Mouse (Mus musculus) right cerebral cortex, adult 18-20 months (tissue): Measurements from ENCODE around the gene Armc8.
A peak's percentile ranks its signal among the peaks of the same experiment; 100 is the strongest.
"Not testable (repeated sequence)": the region's sequence is repeated elsewhere in the genome, so short reads cannot be mapped to it uniquely, and the experiment has no call there.

Experiments
- DNase-seq: peaks from one replicate; pipeline ENCODE4 v3.0.0; 2022; ENCODE audit warnings: mixed read lengths

The Armc8 gene

DNA sequence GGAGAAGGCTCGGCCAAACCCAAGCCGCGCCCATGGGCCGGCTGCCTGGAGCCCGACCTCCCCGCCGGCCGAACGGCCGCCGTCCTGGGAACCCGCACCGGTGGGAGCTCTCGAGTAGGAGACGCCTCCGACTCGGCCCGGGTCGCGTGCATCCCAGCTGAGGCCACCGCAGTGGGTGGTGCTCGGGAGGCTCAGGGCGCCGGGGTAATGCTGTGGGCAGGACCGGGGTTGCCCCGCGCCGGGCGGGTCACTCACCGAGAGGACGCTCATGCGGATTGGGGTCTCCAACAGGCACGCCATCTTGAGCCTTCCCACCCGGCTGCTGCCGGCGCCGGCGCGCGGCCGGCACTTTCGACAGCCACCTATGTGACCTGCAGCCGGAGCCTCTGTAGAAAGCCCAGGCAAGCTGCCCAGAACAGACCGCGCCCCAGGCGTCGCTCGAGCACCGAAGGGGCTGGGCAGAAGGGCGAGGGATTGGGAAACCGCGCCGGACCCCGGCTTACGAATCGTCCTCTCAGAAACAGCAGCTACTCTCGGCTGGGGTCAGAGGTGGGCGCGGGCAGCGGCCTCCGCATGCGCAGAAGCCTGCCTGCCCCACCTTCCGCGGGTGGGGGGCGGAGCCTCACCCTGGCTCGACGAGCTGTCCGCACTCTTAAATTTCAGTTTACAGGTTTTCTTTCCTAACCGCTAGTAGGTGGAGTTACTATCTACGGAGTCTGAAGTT is at the start of gene Armc8:
Gene Armc8, minus strand, starts transcription at position 553 of the 724 bp plus-strand sequence.
- DNase-seq: peak; percentile 90

DNA sequence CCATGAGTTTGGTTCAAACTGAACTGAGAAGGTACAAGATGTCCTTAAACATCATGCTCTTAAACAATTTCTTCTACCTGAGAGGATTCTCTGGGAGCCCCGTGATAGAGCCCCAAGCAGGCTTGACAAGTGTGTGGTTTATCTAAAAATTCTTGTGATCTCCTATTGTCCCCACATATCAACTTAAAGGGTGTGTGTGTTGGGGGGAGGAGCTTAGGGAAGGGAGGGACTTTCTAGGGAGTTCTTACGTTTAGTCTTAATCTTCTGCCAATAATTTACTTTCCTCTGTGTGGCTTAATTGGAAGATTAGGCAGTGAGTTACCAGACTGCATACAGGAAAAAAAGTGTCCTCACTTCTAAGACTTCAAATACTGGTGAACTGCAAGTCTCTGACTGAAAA is 43.5 kb upstream of the Armc8 start, which contains the start of gene A4gnt:
Gene A4gnt, plus strand, starts transcription at position 301 of the 400 bp plus-strand sequence.
- no peak for DNase-seq

DNA sequence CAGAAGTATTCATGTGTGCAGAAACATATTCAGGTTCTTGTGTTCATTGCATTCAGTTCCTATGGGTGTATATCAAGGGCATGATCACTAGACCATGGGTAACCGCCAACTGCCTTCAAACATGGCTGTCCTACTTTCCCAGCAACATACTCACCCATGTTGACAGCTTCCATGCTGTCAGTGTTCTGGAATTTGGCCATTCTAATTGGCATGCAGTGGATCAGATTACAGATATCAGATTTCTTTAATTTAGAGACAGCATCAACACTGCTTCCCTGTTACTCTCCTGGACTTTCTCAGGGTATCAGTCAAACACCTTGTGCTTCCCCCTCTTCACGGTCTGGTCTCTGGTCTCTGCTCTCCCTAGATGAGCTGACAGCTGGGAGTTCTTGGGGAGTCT is 34.9 kb upstream of the Armc8 start:
- no peak for DNase-seq

DNA sequence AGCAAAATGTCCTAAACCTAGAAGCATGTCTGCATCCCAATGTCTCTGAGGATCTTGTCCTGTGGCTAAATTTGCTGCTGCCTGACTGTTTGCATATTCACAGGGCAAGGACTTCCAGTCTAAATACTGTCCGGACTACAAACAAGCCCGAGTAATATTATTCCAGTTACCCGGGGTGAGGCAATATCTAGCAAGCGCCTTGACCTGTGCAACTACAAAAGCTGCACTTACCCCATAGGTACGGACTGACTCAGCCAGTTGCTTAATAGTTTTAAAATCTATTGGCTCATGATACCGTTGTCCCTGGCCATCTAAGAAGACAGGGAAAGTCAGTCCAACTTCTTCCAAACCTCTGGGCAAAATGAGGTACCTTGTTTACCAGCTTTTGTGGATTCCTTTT is 30.4 kb upstream of the Armc8 start:
- not testable (repeated sequence) for DNase-seq

DNA sequence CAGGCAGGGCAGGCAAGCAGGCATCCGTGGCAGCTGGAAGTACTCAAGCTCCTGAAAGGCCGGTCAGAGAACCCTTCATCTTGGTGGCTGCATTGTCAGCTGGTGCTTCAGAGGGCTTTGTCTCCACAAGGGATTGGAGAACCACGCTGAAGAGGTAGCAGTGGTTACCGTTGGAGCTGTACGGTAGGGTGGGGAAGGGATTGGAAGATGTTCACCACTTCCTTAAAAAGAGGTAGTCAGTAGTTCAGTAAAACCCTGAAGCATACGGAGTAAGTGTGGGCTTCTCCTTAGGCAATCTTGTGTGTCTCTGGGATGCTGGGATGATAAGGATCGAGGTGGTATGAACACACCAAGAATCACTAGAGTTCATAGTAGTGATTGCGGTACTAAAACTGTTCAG is 22.4 kb upstream of the Armc8 start:
- no peak for DNase-seq

DNA sequence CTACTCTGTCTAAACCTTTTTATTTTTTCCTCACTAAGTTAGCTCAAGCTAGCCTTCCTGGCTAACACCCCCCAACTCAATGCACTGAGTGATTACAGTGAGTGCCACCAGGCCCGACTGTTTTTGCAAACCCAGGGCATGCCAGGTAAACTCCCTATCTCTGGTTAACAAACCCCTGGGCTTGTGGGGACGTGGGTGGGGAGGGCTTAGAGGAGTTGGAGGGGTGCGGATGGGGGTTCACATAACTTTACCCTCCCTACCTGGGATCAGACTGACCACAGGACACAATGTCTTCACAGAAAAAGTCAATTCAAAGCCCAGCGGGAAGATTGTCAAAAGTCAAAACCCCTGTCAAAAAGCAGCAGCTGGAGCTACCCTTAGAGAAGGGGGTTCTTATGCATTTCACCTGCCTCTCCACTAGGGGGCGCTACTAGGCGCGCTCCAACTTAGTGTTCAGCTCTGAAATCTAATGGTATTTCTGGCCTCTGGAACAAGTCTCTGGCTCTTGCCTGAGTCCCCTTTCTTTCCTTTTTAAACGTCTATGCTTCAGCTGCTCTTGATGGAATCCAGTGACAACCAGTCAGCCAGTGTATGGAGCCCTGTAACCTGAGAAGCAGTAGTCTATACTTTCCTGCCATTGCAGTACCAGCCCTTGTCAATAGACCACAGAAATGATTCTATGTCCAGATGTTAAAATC is 19.0 kb upstream of the Armc8 start:
- DNase-seq: peak; percentile 23

DNA sequence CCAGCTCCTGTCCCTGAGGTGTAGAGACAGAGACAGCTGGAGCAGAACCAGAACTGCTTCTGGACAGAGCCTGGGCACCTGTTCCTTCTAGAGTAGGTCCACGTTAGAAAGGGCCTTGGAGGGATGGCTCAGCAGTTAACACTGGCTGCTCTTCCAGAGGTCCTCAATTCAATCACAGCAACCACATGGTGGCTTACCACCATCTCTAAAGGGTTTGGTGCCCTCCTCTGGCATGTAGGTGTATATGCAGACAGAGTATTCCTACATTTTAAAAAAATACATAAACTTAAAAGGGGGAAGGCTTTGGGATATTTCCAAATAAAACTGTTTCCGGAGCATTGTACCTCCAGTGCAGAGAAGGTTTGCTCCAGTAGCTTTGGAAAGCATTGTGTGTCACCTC is 12.0 kb upstream of the Armc8 start:
- peak; percentile 21 for DNase-seq

DNA sequence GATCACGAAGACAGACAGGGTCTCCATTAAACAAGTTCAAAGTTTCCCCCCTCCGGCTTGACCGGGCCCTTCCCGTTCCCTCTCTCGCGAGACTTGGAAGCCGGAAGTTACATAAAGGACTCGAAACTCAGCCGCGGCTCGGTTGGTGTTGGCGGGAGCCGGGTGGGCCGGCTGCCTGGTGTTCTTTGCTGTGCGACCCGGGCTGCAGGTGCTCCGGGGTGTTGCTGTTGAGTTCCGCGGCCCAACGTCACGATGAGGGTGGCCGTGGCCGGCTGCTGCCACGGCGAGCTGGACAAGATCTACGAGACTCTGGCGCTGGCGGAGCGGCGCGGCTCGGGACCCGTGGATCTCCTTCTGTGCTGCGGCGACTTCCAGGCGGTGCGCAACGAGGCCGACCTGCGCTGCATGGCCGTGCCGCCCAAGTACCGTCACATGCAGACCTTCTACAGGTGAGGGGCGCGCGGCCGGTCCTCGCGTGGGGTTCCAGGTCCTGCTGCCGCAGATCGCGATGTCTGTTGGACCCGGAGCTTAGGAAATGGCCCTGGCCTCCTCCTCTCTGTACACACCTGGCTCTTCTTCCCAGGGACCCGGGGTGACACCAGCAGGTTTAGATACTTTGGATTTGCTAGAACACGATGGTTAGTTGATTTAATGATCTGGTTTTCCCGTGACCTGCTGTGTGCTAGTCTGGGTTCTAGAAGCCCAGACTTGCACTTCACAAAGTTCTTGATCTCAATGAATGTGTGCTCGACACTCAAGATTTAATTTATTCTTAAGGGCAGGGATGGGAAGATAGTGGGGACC is 7.2 kb upstream of the Armc8 start, which contains the start of gene Dbr1:
Gene Dbr1, plus strand, starts transcription at position 123 of the 804 bp plus-strand sequence.
- DNase-seq: peak; percentile 94

DNA sequence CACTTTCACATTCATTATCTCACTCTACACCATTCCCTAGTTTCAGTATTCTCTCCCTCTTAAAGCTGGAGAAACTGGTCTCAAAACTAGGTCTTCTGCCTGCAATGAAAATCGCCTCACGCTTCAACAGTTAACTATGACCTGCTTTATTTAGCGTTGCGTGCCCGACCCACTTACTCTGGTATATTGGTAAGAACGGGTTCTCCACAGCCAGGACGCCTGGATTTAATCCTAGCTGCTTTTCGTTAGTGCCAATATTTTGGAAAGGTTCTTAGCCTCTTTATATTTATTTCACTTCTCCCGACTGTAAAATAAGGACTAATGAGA is 335 bp upstream of the Armc8 start:
- no peak for DNase-seq

DNA sequence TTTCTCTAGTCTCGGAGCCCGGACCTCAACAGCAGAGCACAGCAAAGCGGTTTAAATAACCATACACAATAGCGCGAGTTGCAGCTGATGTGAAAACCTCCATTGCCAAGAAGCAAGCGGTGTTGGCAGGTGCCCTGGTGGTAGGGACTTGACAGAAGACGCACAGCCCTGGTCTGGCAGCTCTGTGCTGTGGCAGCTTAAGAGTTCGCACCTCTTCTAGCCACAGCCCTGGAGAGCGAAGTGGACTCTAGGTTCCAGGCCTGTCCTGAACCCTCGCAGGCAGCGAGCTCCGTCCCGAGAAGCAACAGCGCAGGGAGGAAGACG is 714 bp downstream of the Armc8 start:
- DNase-seq: peak; percentile 11

DNA sequence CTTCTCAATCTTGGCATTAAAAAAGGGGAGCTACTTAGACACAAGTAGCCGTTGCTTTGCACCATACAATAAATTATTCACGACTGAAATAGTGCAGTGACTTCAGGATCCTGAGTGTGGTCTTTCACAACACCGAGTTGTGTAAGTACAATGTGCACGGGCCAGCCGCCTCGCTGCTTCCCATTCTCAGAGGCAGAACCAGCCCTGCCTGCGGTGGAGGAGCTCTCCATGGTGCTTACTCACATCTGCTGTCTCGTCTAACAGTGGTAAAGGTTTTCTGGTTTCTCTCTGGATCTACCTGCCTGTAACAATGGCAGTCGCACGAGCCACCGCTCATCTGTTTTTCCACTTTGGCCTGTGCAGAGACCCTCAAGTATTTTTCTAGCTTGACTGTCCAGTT is 5.0 kb downstream of the Armc8 start:
- no peak for DNase-seq

DNA sequence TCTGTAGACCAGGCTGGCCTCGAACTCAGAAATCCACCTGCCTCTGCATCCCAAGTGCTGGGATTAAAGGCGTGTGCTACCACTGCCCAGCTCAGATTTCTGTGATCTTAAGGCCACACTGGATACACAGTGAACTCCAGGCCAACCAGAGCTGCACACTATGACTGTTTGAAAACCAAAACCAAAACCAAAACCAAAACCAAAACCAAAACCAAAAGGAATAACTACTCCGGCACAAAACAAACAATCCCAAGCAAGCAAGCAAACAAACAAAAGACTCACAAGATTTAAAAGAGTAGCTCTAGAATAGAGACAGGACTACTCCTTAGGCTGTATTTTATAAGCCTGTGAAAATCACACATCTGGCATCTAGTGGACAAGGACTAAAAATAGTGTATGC is 8.3 kb downstream of the Armc8 start:
- DNase-seq: no peak

DNA sequence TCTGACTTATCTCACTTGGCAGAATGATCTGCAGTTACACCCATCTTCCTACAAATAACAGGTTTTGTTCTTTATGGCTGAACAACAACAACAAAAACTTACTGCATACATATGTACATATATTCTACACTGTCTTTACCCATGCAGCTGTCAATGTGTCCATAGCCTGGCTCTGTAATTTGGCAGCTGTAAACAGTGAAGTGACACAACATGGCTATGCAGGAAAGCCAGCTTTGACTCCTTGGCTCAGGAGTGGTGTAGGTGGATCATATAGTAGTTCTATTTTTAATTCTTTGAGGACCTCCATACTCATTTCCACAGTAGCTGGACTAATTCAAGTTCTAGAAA is 9.2 kb downstream of the Armc8 start:
- DNase-seq: no peak

DNA sequence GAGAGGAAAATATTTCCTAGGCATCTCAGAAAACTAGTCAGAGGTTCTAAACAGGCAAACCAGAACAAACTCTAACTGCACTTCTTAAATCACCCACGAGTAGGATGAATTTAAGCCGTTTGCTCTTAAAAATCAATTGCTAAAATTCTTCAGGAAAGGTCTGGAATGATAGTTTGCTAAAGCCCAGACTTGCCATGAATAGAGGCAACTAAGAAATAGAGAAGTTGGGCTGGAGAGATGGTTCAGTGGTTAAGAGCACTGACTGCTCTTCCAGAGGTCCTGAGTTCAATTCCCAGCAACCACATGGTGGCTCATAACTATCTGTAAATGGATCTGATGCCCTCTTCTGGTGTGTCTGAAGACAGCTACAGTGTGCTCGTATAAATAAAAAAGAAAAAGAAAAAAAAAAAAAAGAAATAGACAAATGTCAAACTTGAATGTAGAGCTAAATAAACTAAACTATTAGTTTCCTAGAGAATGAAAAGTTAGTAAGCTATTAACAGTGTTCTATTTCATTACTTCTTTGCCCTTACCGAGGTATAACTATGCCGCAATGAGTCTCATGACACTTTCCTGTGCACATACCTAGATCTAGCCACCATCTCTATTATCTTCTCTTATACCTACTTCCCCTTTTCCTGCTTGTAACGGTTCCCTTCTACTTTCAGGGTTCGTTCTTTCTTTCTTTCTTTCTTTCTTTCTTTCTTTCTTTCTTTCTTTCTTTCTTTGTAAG is 9.7 kb downstream of the Armc8 start:
- DNase-seq: no peak

DNA sequence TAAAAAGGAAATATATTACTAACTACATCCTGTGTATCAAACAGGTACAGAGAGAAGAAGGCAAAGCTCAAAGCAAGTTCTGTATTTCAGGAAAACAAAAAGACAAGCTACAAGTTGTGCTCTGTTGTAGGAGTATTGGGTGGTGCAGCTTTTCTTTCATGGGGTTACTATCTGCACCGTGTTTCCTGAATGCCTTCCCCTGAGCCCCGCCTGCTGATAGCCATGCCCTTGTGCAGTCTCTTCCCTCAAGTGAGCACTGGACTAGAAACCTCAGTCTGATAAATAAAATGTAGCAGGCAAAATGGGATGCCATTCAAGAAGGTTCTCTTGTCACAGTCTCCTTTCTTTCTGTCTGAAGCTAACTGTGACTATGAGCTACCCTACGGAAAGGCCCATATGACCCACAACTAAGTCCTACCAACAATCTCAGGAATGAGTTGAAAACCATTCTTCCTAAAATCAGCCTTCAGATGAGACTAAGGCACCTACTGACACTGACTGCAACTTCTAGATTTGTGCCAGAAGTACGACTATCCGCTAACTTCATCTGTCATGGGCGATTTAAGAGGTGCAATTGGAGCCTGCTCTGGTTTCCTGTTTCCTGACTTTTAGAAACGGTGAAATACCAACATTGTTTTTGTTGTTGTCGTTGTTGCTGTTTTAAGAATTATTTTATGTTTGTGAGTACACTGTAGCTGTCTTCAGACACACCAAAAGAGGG is 11.0 kb downstream of the Armc8 start:
- no peak for DNase-seq

DNA sequence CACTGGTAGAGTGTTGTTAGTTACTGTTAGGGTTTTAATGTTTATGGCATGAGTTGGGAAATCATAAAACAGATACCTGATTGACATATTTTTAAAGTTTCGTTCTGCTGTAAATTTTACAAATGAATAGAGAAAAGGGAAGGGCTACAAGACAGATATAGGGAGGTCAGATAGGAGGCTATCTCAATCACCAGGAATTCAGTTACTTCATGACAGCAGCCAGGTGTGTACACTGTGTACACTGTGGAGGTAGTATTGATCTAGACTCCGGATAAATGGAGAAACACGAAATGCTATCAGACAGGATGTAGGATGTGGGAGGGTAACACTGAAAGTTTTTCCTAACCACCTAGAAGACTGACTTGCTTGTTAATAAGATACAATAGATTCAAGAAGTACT is 13.4 kb downstream of the Armc8 start:
- no peak for DNase-seq

DNA sequence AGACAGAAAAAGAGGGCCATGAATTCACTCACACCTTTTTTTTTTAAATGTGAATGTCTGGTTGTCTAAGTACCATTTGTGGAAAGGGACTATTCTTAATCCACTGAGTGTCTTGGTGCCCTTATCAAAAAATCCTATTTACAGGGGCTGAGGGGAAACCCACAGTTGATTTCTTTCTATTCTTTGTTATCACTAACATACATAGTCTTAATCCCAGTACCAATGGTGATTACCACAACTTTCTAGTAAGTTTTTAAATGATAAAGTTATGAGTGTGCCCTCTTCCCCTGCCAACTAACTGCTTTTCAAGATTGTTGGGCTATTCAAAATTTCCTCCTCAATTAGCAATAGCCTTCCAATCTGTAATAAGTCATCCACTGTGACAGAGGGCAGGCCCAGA is 14.6 kb downstream of the Armc8 start:
- no peak for DNase-seq

DNA sequence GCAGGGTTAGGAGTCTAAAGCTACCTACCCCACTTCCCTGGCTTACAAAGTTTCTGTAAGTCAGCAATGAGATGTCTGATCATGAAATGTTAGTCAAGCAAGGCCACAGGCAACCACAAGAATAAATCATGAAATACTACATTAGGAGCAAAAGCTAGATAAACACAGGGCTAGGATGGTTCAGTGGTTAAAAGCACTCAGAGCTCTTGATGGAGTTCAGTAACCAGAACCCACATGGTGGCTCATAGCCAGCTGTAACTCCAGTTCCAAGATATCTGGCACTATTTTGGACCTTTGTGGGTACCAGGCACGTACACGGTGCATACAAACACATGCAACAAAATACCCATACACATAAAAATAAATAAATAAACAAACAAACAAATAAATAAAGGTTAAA is 15.7 kb downstream of the Armc8 start:
- DNase-seq: no peak

DNA sequence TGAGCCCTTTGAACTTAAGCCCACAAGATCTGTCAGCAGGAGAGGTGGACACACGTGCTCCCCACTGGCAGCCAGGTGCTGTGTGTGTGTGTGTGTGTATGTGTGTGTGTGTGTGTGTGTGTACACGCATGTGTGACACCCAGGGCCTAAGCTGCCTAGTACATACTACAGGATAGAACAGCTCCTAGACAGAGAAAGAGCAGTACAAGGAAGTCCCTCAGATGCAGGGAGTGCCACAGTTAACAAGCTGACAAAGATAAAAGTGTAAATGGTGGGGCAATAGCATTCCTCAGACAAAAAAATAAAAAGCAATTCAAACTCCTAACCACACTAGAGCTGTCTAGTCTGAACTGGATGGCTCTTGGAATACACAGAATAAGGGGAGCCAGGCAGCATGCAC is 16.6 kb downstream of the Armc8 start:
- DNase-seq: no peak

DNA sequence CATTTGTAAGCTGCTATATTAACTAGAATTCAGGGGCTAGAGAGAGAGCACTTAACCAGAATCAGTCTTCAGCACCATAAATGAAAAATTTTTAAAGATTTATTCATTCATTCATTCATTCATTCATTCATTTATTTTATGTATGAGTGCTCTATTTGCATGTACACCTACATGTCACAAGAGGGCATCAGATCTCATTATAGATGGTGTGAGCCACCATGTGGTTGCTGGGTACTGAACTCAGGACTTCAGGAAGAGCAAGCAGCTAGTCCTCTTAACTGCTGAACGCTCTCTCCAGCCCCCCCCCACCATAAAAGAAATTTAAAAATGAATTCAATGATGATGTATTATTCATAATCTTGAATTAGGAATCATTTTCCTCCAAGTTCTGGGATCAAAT is 22.4 kb downstream of the Armc8 start:
- no peak for DNase-seq

DNA sequence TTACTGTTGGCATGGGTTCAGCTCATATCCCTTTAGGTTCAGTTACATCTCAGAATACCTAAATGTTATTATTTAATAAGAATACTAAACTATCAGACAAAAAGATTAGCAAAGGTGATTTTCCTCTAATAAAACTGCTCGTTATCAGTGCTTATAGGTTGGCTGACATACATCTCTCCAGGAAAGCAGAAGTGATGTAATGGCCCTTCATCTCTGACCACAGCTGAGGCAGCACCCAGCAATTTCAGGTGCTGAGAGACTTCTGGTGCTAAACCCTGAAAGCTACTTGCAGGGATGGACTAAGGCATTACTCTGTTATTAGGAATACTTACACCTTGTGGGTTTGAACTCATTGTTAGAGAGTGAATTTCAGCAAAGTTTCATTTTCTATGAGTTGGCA is 36.8 kb downstream of the Armc8 start:
- no peak for DNase-seq

DNA sequence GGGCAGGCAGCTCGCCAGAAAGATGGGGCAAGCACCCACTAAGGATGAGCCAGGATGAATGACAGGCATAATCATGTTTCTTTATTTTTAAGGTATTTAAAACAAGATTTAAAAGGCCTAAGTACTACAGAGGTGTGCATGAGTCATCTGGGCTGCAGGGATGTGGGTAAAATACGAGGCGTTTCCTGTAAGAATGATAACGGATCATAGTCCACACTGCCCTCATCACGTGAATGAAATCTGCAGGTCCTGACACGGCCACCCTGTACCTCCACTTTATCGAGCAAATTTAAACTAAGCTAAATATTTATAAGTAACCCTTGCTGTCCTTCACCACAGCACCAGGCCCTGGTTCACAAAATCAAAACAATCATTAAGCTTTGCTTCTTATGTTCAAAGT is 62.8 kb downstream of the Armc8 start:
- DNase-seq: no peak

DNA sequence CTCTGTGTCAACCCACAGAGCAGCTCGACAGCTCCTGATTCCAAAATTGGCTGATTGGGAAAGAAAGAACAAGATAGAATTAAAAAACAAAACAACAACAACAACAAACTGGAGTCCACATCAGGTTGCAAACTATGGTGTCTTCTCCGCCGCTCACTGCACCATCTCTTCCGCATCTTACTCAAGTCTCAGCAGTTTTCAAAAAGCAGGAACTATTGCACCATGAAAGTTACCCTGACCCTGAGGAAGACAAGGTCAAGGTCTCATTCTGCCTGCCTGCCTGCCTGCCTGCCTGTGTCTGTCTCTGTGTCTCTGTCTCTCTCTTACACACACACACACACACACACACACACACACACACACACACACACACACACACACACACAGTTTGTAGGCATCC is 69.4 kb downstream of the Armc8 start:
- no peak for DNase-seq
